8 mouse cellular contexts compared by ENCODE assay signal in genomic region chr16:50254522-50255159, GRCm38 (mm10).
DNase-seq lines count a peak whose midpoint lies in the region; ATAC-seq lines count a peak whose summit lies in the region.

No protein-coding gene starts in this region.

- no peak overlapping the region for H3K4me2 ChIP-seq in forebrain, embryonic 16.5 days (ENCODE audit: low read length)

- H3K4me1 ChIP-seq in forebrain, embryonic 16.5 days (replicated peaks; ENCODE audit: control insufficient read depth, insufficient read depth, low read length) = 0 out of 2 replicates have a peak, but pooled peaks cover 2% of the 10 kb centered on the region

- no peaks in the 10 kb centered on the region for H3K9me3 ChIP-seq in forebrain, embryonic 16.5 days (ENCODE audit: control insufficient read depth, low read length)

- peak; percentile 18 for DNase-seq in heart, adult 8-10 months (ENCODE audit: low spot score)
- no peak for DNase-seq in heart, postnatal 4 days
- peak; percentile 8 for DNase-seq in right cerebral cortex, adult 18-20 months
- DNase-seq in right cerebral cortex, postnatal 4 days = no peak
- peak; percentile 47 for DNase-seq in naive thymus-derived CD4-positive, alpha-beta T cell, adult 2 months (ENCODE audit: low read depth)
- DNase-seq in B cell, adult 2 months = no peak
- no peak for DNase-seq in yolk sac, embryonic 10.5 days (ENCODE audit: low spot score)

- no peaks in the 10 kb centered on the region for H3K27me3 ChIP-seq in forebrain, embryonic 16.5 days (replicated peaks; ENCODE audit: control insufficient read depth, insufficient read depth, low read length)

- no peaks in the 10 kb centered on the region for H3K36me3 ChIP-seq in forebrain, embryonic 16.5 days (ENCODE audit: control insufficient read depth, insufficient read depth)

- WGBS in forebrain, embryonic 16.5 days = 75% methylated on average over 5 of the region's 5 CpGs

- H3K27ac ChIP-seq in forebrain, embryonic 16.5 days (ENCODE audit: low read length) = no peak overlapping the region

- H3K9ac ChIP-seq in forebrain, embryonic 16.5 days (replicated peaks; ENCODE audit: low read depth, low read length) = no peak overlapping the region

- peak; percentile 76 for ATAC-seq in forebrain, embryonic 16.5 days

- H3K4me3 ChIP-seq in forebrain, embryonic 16.5 days (replicated peaks; ENCODE audit: low read length) = no peak overlapping the region

Comparison
In these comparisons a context has a peak if more than half of its experiments do, and no peak if none do; other contexts are left out.
1. DNase-seq: peak in heart, adult 8-10 months (single experiment), right cerebral cortex, adult 18-20 months (single experiment) and naive thymus-derived CD4-positive, alpha-beta T cell, adult 2 months (single experiment); none in heart, postnatal 4 days (single experiment), right cerebral cortex, postnatal 4 days (single experiment), B cell, adult 2 months (0 of 2) and yolk sac, embryonic 10.5 days (single experiment).